Mouse (Mus musculus) cerebellum, adult 2 months (tissue): ENCODE data around the gene Lnpep. TPM values are rescaled to one million over a fixed set of nuclear protein-coding genes. Genes with fewer than 3 reads are reported as not detected.

Experiments used
- DNase-seq, 2 experiments: peaks; one replicate each; pipeline ENCODE4 v3.0.0; 2021
- H3K27ac ChIP-seq: fragments of 200-500 bp; 2 replicates; pipeline ENCODE4 v1.5.1; 2012; ENCODE audit warnings: low read length, control low read depth, inconsistent platforms; ENCODE audit not compliant: insufficient read depth
- H3K27me3 ChIP-seq: fragments of 200-500 bp; 2 replicates; pipeline ENCODE4 v1.6.1; 2012; ENCODE audit warnings: inconsistent platforms, mild to moderate bottlenecking, low read length, moderate library complexity; ENCODE audit not compliant: control insufficient read depth, insufficient read depth
- H3K4me1 ChIP-seq: fragments of 200-500 bp; 2 replicates; pipeline ENCODE4 v1.6.1; 2011; ENCODE audit warnings: low read length; ENCODE audit not compliant: control insufficient read depth, insufficient read depth
- H3K4me3 ChIP-seq: fragments of 200-500 bp; replicated peaks from 2 replicates; pipeline ENCODE3; 2011; ENCODE audit warnings: mild to moderate bottlenecking, low read depth, low read length, control low read depth; ENCODE audit not compliant: insufficient read depth
- CTCF ChIP-seq: fragments of 200-500 bp; IDR thresholded peaks from 2 replicates; pipeline ENCODE4 v1.5.1; 2011; ENCODE audit warnings: low read depth, mild to moderate bottlenecking, control low read depth, low read length, moderate library complexity, borderline replicate concordance; ENCODE audit not compliant: insufficient read depth
- POLR2A ChIP-seq: fragments of 200-500 bp; IDR thresholded peaks from 2 replicates; pipeline ENCODE4 v1.6.1; 2011; ENCODE audit warnings: low read length, control low read depth, borderline replicate concordance; ENCODE audit not compliant: insufficient read depth
- WGBS: fragments of 180-500 bp; shearing (Covaris S2); methylation state at CpG from one replicate; pipeline ENCODE4 v1.1.7; 2018; 5-methylcytosine and 5-hydroxymethylcytosine counted together
- polyA plus RNA-seq: library from polyadenylated mRNA; depleted of rRNA; stranded (reverse); fragments of >200 nt; gene quantifications from 2 replicates; pipeline ENCODE4 v1.2.3, GENCODE M21; 2012

Lnpep gene
- polyA plus RNA-seq, 1 experiment, result 30.6 TPM

DNA sequence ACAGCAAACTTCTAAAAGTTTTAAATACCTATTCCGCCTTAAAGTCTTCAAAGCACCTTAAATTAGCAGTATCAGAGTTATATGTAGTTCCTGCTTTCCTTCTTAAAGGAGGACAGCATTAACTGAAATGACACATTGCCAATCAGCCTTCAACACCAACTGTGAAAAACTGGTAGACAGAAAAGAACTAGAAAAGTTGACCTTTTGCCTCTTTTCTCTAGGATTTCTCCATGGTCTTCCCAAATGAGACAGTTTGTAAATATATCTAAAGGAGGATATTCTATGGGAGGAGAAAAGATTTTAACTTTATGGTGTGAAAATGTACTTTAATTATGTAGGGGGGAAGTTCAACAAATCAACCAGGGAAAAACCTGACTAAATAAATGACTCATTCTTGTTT, 2.3 kb downstream of the Lnpep start:
- no peak for TF ChIP-seq POLR2A
- no peak for TF ChIP-seq CTCF
- Histone ChIP-seq H3K27ac (no peak overlapping the region), H3K4me3 (no peak overlapping the region), H3K27me3 (no peaks in the 10 kb centered on the region), H3K4me1 (no peaks in the 10 kb centered on the region; the same call in 1 of the 2 replicates)
- DNase-seq, result no peak
- 97% methylated on average over 1 of the region's 1 CpGs for WGBS

DNA sequence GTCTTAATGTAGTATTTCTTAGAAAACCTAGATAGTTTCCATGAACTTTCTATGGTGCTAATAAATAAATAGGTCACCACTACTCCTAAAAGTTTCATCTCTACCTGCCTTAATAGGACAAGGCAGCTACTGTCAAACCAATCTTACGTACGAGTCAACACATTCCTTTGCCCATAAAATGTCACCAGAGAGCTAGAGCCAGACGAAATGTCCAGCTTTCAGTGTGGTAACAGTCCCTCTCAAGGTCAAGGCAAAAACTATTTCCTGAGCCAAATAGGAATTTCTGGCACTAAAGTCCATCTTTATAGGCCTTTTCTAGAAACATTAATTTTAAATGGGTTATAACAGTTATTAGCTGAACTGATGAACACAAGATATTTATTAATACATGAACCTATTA, 3.3 kb downstream of the Lnpep start:
- no peak for DNase-seq
- Histone ChIP-seq H3K4me3 (no peak overlapping the region), H3K27ac (no peak overlapping the region), H3K27me3 (no peaks in the 10 kb centered on the region), H3K4me1 (no peaks in the 10 kb centered on the region; the same call in none of the 2 replicates)
- 6% methylated on average over 3 of the region's 3 CpGs for WGBS
- TF ChIP-seq CTCF (no peak), POLR2A (no peak)

GRCm38 (mm10) chr17:17618463-17618862, 6.4 kb downstream of the Lnpep start:
- DNase-seq, result no peak
- no peaks in the 10 kb centered on the region; the same call in none of the 2 replicates for H3K4me1 ChIP-seq
- no peak for TF ChIP-seq CTCF
- no peak for TF ChIP-seq POLR2A
- H3K4me3 ChIP-seq, result no peak overlapping the region
- H3K27ac ChIP-seq, result no peak overlapping the region
- H3K27me3 ChIP-seq, result no peaks in the 10 kb centered on the region
- 33% methylated on average over 1 of the region's 1 CpGs for WGBS

GRCm38 (mm10) chr17:17617440-17618204, 7.2 kb downstream of the Lnpep start:
- Histone ChIP-seq H3K4me1 (no peaks in the 10 kb centered on the region; the same call in none of the 2 replicates), H3K4me3 (no peak overlapping the region), H3K27me3 (no peaks in the 10 kb centered on the region), H3K27ac (peak overlapping the region; percentile 50; the same call in 1 of the 2 replicates)
- WGBS, result 52% methylated on average over 4 of the region's 4 CpGs
- TF ChIP-seq POLR2A (no peak), CTCF (no peak)
- no peak for DNase-seq

DNA sequence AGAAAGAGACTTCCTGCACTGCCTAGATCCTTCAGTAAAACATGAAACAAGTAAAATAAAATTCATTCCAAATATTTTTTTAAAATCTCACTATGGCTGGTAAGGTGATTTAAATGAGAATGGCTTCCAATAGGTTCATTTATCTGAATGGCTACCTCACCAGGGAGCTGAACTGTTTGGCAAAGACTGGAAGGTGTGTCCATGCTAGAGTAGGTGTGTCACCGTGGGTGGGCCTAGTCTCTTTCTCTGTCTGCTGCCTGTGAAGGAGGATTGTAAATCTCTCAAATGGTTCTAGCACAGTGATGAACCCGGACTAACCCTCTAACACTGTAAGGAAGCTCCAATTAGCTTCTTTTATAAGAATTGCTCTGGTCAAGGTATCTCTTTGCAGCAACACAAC, 12.5 kb downstream of the Lnpep start:
- Histone ChIP-seq H3K27ac (no peak overlapping the region), H3K4me3 (no peak overlapping the region), H3K27me3 (no peaks in the 10 kb centered on the region), H3K4me1 (peaks cover 5% of the 10 kb centered on the region)
- no peak for TF ChIP-seq POLR2A
- no peak for TF ChIP-seq CTCF
- 61% methylated on average over 2 of the region's 2 CpGs for WGBS
- DNase-seq, result no peak

GRCm38 (mm10) chr17:17609523-17609922, 15.3 kb downstream of the Lnpep start:
- 65% methylated on average over 3 of the region's 3 CpGs for WGBS
- DNase-seq, result no peak
- no peaks in the 10 kb centered on the region for H3K27me3 ChIP-seq
- TF ChIP-seq CTCF, result no peak
- TF ChIP-seq POLR2A, result no peak
- H3K27ac ChIP-seq, result no peak overlapping the region
- peaks cover 5% of the 10 kb centered on the region; the same call in 1 of the 2 replicates for H3K4me1 ChIP-seq
- H3K4me3 ChIP-seq, result no peak overlapping the region

DNA sequence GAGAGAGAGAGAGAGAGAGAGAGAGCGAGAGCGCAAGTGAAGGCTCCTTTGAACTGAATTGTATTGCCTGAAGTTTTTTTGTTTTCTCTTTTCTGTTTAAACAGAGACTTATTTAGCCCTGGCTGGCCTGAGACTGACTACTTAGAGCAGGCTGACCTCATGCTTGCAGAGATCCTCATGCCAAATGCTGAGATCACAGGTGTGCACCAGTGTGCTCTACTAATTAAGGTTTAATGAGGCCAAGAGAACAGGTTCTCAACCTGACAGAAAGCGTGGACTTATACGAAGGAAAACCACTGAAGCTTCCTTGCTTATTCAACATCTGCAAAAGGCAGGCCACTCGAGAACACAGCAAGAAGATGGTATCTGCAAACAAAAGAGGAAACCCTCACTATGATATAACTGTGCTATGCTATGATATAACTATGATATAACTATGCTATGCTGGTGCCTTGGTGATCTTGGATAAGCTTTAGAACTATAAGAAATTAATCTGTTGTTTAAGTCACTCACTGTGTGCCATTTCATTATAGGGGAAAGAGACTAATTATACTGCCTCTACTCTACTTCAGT, 16.3 kb downstream of the Lnpep start:
- DNase-seq, result peak; percentile 61 to 87
- TF ChIP-seq POLR2A, result no peak
- TF ChIP-seq CTCF, result no peak
- Histone ChIP-seq H3K4me3 (no peak overlapping the region), H3K27ac (peak overlapping the region; percentile 68; the same call in 1 of the 2 replicates), H3K4me1 (peaks cover 5% of the 10 kb centered on the region; the same call in 1 of the 2 replicates), H3K27me3 (no peaks in the 10 kb centered on the region)
- 7% methylated on average over 5 of the region's 5 CpGs for WGBS

GRCm38 (mm10) chr17:17604554-17604953, 20.3 kb downstream of the Lnpep start:
- 55% methylated on average over 2 of the region's 2 CpGs for WGBS
- Histone ChIP-seq H3K27me3 (no peaks in the 10 kb centered on the region), H3K4me3 (no peak overlapping the region), H3K27ac (no peak overlapping the region), H3K4me1 (peaks cover 16% of the 10 kb centered on the region; the same call in 1 of the 2 replicates)
- DNase-seq, result no peak
- TF ChIP-seq POLR2A (no peak), CTCF (no peak)
